In genomic region chr10:34127392-34128378, GRCm38 (mm10) we compare ENCODE assay signal across 9 mouse cellular contexts. TPM values are rescaled to one million over a fixed set of nuclear protein-coding genes. Genes with fewer than 3 reads are reported as not detected.
A peak's percentile ranks its signal among the peaks of the same experiment; 100 is the strongest.
DNase-seq lines count a peak whose midpoint lies in the region; ATAC-seq lines count a peak whose summit lies in the region.
"Had no signal": no experiment of that assay in that cellular context is flagged by ENCODE, and none has a peak within 500 bp of the region (broad histone marks: within the 10 kb centered on the region; RNA-seq: fewer than 3 reads in every experiment).

Calhm6 (minus strand) TSS chr10:34127984.

- H3K4me2 ChIP-seq in intestine, embryonic 16.5 days (ENCODE audit: low read depth, low read length): peak within 1 kb of the TSS; percentile 97

- H3K27me3 ChIP-seq in intestine, embryonic 16.5 days (replicated peaks; ENCODE audit: control insufficient read depth, insufficient read depth, low read length): no peaks in the 10 kb centered on the region
- H3K27me3 ChIP-seq in limb, embryonic 10.5 days (ENCODE audit: low read depth, poor library complexity, severe bottlenecking): no peaks in the 10 kb centered on the region

- WGBS in intestine, embryonic 16.5 days: 16% methylated on average over 44 of the region's 44 CpGs
- WGBS in limb, embryonic 10.5 days: 16% methylated on average over 44 of the region's 44 CpGs

- H3K36me3 ChIP-seq in intestine, embryonic 16.5 days (ENCODE audit: control insufficient read depth, insufficient read depth, low read length): no peaks in the 10 kb centered on the region
- no peaks in the 10 kb centered on the region for H3K36me3 ChIP-seq in limb, embryonic 10.5 days

- DNase-seq in Muller cell, postnatal 12 days (ENCODE audit: inconsistent ontology term): peak; percentile 20
- DNase-seq in gastrocnemius, postnatal 14 days: peak; percentile 25
- peak; percentile 67 for DNase-seq in limb, embryonic 10.5 days (ENCODE audit: low spot score)
- DNase-seq in mesoderm, embryonic 11.5 days (ENCODE audit: low read depth, low spot score): peak; percentile 47
- DNase-seq in right cerebral cortex, postnatal 4 days: peak; percentile 47
- no peak for DNase-seq in cerebellum, adult 9-11 months

- peak within 1 kb of the TSS; percentile 83 for H3K27ac ChIP-seq in brown adipose tissue, adult 24 weeks (replicated peaks; ENCODE audit: low read depth, low read length)
- H3K27ac ChIP-seq in intestine, embryonic 16.5 days (ENCODE audit: low read length): no peak within 1 kb of the TSS
- peak within 1 kb of the TSS; percentile 85 for H3K27ac ChIP-seq in limb, embryonic 10.5 days

- intact Hi-C loops in gastrocnemius, postnatal 14 days (cut with DNase I; ENCODE audit: low total_unique reads): no loop called here

- peak within 1 kb of the TSS; percentile 64 for H3K9ac ChIP-seq in intestine, embryonic 16.5 days (ENCODE audit: low read depth, low read length)

- H3K4me3 ChIP-seq in brown adipose tissue, adult 24 weeks (ENCODE audit: insufficient read depth, low read depth, low read length): peak within 1 kb of the TSS; percentile 71
- H3K4me3 ChIP-seq in intestine, embryonic 16.5 days (ENCODE audit: low read length): peak within 1 kb of the TSS; percentile 61
- peak within 1 kb of the TSS; percentile 66 for H3K4me3 ChIP-seq in limb, embryonic 10.5 days

- H3K4me1 ChIP-seq in brown adipose tissue, adult 24 weeks (ENCODE audit: control insufficient read depth, insufficient read depth, insufficient read length, low read length): peaks cover 4% of the 10 kb centered on the region; the same call in 1 of the 2 replicates
- no peaks in the 10 kb centered on the region; the same call in 1 of the 2 replicates for H3K4me1 ChIP-seq in intestine, embryonic 16.5 days (ENCODE audit: control insufficient read depth, insufficient read depth, low read length)
- H3K4me1 ChIP-seq in limb, embryonic 10.5 days: peaks cover 6% of the 10 kb centered on the region

- ATAC-seq in intestine, embryonic 16.5 days: peak; percentile 89

- no peaks in the 10 kb centered on the region for H3K9me3 ChIP-seq in intestine, embryonic 16.5 days (ENCODE audit: control insufficient read depth, low read length)
- H3K9me3 ChIP-seq in limb, embryonic 10.5 days (replicated peaks): no peaks in the 10 kb centered on the region

RNA-seq across cellular contexts. Expression of gene Calhm6, which starts in this region (rescaled TPM):
- 2.4 and 5.7 TPM in 2 replicates for polyA plus RNA-seq in brown adipose tissue, adult 24 weeks (2012; ENCODE audit: insufficient read depth, insufficient read length, missing spikeins)
- under 1 TPM in 1 of 2 experiments, not detected in 1; 0.29 TPM for total RNA-seq in gastrocnemius, postnatal 14 days (2021)
- polyA plus RNA-seq in intestine, embryonic 16.5 days (2015; fragmentation: Nextera tagmentation; extraction: Ambion mirVana): 1.4 and 1.7 TPM in 2 replicates
- polyA plus RNA-seq in limb, embryonic 10.5 days (2016; fragmentation: Nextera tagmentation; extraction: Ambion mirVana): 0.69 and 0.95 TPM in 2 replicates
- total RNA-seq: gastrocnemius, adult 8-10 months had no signal

Comparison
In these comparisons a context has a peak if more than half of its experiments do, and no peak if none do; other contexts are left out.
1. Peak in DNase-seq in gastrocnemius, postnatal 14 days; RNA of the gene not detected or under 1 TPM.
2. Peak in DNase-seq, H3K4me3 ChIP-seq and H3K27ac ChIP-seq in limb, embryonic 10.5 days; RNA of the gene not detected or under 1 TPM.